11 mouse cellular contexts compared by ENCODE assay signal in the genomic region with DNA sequence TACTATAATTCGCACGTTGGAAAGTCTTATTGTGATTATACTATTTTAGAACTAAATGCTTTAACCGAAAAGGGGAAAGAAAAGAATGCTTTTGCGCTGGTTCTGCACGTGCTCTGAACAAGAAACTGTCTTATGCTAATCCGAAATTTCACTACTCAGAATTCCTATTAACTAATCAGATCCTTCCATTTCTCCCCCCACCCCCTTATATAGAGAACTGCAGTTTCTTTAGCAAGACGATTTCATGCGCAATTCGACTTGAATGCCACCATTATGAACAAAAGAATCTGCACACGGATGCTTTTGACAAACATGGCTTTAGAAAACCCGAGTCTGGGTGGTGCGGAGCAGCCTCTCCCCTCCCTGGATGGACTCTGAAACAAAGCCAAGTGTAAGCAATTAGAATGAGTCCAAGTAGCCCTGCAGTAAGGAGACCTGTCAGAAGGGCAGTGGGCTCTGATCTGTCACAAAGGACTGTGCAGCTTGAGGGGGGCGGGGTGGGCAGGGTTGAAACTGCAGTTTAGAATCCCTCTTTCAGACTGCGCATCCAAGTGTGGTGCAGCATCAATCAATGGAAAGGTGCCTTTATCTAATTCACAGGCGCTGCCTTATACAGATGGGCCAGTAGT.
DNase-seq lines count a peak whose midpoint lies in the region; ATAC-seq and TF ChIP-seq lines count a peak whose summit lies in the region.
"Had no signal": no experiment of that assay in that cellular context is flagged by ENCODE, and none has a peak within 500 bp of the region (broad histone marks: within the 10 kb centered on the region; RNA-seq: fewer than 3 reads in every experiment).

No protein-coding gene starts in this region.

- H3K9ac ChIP-seq in embryonic facial prominence, embryonic 11.5 days (replicated peaks; ENCODE audit: low read length), result no peak overlapping the region
- no peak overlapping the region for H3K9ac ChIP-seq in hindbrain, embryonic 12.5 days
- H3K9ac ChIP-seq in midbrain, postnatal 0 days (replicated peaks; ENCODE audit: low read length, poor library complexity, severe bottlenecking), result peak overlapping the region; percentile 42

- peak; percentile 24 to 29 for DNase-seq in cerebellum, postnatal 10 days
- no peak for DNase-seq in cerebellum, adult 9-11 months
- DNase-seq in embryonic facial prominence, embryonic 11.5 days (ENCODE audit: low spot score), result peak; percentile 30
- DNase-seq in midbrain, postnatal 0 days (ENCODE audit: low spot score), result peak; percentile 76
- no peak for DNase-seq in yolk sac, embryonic 10.5 days (ENCODE audit: low spot score)
- DNase-seq in urinary bladder, postnatal 25 days (ENCODE audit: low spot score), result no peak
- DNase-seq in adipocyte (ENCODE audit: low spot score), result no peak
- DNase-seq: gastrocnemius, postnatal 25 days; lung, postnatal 10 days had no signal

- ATAC-seq in embryonic facial prominence, embryonic 11.5 days (replicated peaks; ENCODE audit: insufficient number of reproducible peaks, low FRiP score, low TSS enrichment, low read depth), result peak; percentile 94
- peak; percentile 96 for ATAC-seq in hindbrain, embryonic 12.5 days (ENCODE audit: low FRiP score)
- peak; percentile 76 for ATAC-seq in midbrain, postnatal 0 days (ENCODE audit: low FRiP score)
- ATAC-seq: intestine, embryonic 16.5 days had no signal

- WGBS in embryonic facial prominence, embryonic 11.5 days, result 26% methylated on average over 15 of the region's 15 CpGs
- WGBS in hindbrain, embryonic 12.5 days, result 23% methylated on average over 15 of the region's 15 CpGs
- 19% methylated on average over 15 of the region's 15 CpGs for WGBS in midbrain, postnatal 0 days

- no peak overlapping the region for H3K4me2 ChIP-seq in embryonic facial prominence, embryonic 11.5 days (ENCODE audit: low read depth, low read length)
- H3K4me2 ChIP-seq in hindbrain, embryonic 12.5 days (replicated peaks), result peak overlapping the region; percentile 44
- H3K4me2 ChIP-seq in midbrain, postnatal 0 days (ENCODE audit: low read depth, low read length, poor library complexity, severe bottlenecking), result peak overlapping the region; percentile 44

- H3K4me1 ChIP-seq in embryonic facial prominence, embryonic 11.5 days (ENCODE audit: control insufficient read depth, insufficient read depth, low read length), result no peaks in the 10 kb centered on the region
- H3K4me1 ChIP-seq in hindbrain, embryonic 12.5 days, result no peaks in the 10 kb centered on the region
- no peaks in the 10 kb centered on the region for H3K4me1 ChIP-seq in midbrain, postnatal 0 days (ENCODE audit: insufficient read depth, low read length)

- no peak overlapping the region for H3K4me3 ChIP-seq in embryonic facial prominence, embryonic 11.5 days (ENCODE audit: low read depth, low read length)
- H3K4me3 ChIP-seq in hindbrain, embryonic 12.5 days, result no peak overlapping the region
- no peak overlapping the region for H3K4me3 ChIP-seq in midbrain, postnatal 0 days (ENCODE audit: low read depth, low read length)

- H3K9me3 ChIP-seq in embryonic facial prominence, embryonic 11.5 days (replicated peaks; ENCODE audit: control insufficient read depth, low read length), result no peaks in the 10 kb centered on the region
- H3K9me3 ChIP-seq in hindbrain, embryonic 12.5 days (replicated peaks), result no peaks in the 10 kb centered on the region
- H3K9me3 ChIP-seq in midbrain, postnatal 0 days (ENCODE audit: low read length), result no peaks in the 10 kb centered on the region

- no peaks in the 10 kb centered on the region for H3K27me3 ChIP-seq in embryonic facial prominence, embryonic 11.5 days (ENCODE audit: control insufficient read depth, insufficient read depth, low read length)
- H3K27me3 ChIP-seq in hindbrain, embryonic 12.5 days, result no peaks in the 10 kb centered on the region
- no peaks in the 10 kb centered on the region for H3K27me3 ChIP-seq in midbrain, postnatal 0 days (ENCODE audit: insufficient read depth, low read length)

- no peaks in the 10 kb centered on the region for H3K36me3 ChIP-seq in embryonic facial prominence, embryonic 11.5 days (replicated peaks; ENCODE audit: control insufficient read depth, insufficient read depth, low read depth, low read length)
- H3K36me3 ChIP-seq in hindbrain, embryonic 12.5 days, result no peaks in the 10 kb centered on the region
- no peaks in the 10 kb centered on the region for H3K36me3 ChIP-seq in midbrain, postnatal 0 days (ENCODE audit: insufficient read depth, low read length)

- H3K27ac ChIP-seq in embryonic facial prominence, embryonic 11.5 days (replicated peaks; ENCODE audit: low read depth, low read length), result no peak overlapping the region
- H3K27ac ChIP-seq in hindbrain, embryonic 12.5 days, result peak overlapping the region; percentile 48; the same call in 1 of the 2 replicates
- H3K27ac ChIP-seq in midbrain, postnatal 0 days (ENCODE audit: low read depth, low read length), result peak overlapping the region; percentile 75

- TF ChIP-seq CTCF in midbrain, postnatal 0 days (IDR thresholded peaks at IDR 0.05), result no peak

Comparison
In these comparisons a context has a peak if more than half of its experiments do, and no peak if none do; other contexts are left out.
1. DNase-seq: peak in cerebellum, postnatal 10 days (2 of 2), embryonic facial prominence, embryonic 11.5 days (single experiment) and midbrain, postnatal 0 days (single experiment); none in cerebellum, adult 9-11 months (single experiment), yolk sac, embryonic 10.5 days (single experiment), urinary bladder, postnatal 25 days (single experiment) and adipocyte (single experiment).
2. Peak in every context shown above with its lines, with median percentiles within 50 percentile points of each other: ATAC-seq.